Mouse (Mus musculus) thymus, postnatal 14 days (tissue): ENCODE results near the gene Ublcp1.

Source experiments
- DNase-seq: peaks from one replicate; pipeline ENCODE4 v3.0.0; 2021

Gene Ublcp1

GRCm38 (mm10) chr11:44414605-44415004 lies 55.7 kb downstream of the Ublcp1 start:
- no peak for DNase-seq

GRCm38 (mm10) chr11:44413371-44413770 lies 56.9 kb downstream of the Ublcp1 start:
- no peak for DNase-seq

- DNase-seq: peak; percentile 70
Observed at GRCm38 (mm10) chr11:44412276-44412675, 58.0 kb downstream of the Ublcp1 start.

GRCm38 (mm10) chr11:44410413-44410812 lies 59.9 kb downstream of the Ublcp1 start:
- no peak for DNase-seq

GRCm38 (mm10) chr11:44408626-44409025 lies 61.7 kb downstream of the Ublcp1 start:
- no peak for DNase-seq

GRCm38 (mm10) chr11:44406457-44406856 lies 63.8 kb downstream of the Ublcp1 start:
- no peak for DNase-seq

- DNase-seq: no peak
Observed at GRCm38 (mm10) chr11:44405961-44406360, 64.3 kb downstream of the Ublcp1 start.

GRCm38 (mm10) chr11:44405113-44405512 lies 65.2 kb downstream of the Ublcp1 start:
- DNase-seq: no peak
